Mouse (Mus musculus): ENCODE measurements around the gene Shroom3.

Gene Shroom3

DNA sequence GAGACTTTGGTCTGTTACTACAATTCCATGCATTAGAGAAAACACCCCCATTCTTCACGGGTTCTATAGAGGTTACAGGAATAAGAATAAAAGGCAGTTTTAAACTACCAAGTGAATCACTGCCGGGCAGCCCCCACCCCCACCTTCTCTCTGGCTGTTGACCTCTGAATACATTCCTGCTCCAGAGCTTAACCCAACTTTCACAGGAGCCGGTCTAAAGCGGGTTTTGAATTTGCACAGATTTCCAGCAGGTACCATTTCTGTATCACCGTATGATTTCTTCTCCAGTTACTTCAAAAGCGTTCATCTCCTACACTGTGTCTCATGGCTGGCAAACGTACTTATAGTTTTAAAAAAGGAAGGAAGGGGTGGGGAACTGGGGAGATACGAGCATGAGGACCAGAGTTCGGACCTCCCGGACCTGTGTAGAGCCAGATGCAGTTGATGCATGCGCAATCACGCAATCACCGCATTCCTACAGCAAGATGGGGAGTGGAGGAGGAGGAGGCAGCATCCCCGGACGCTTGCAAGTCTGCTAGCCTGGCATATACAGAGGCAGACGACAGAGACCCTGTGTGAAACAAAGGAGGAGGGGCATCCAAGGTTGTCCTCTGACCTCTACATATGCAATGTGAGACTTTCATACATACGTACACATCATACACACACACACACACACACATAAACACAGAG, 15.7 kb downstream of the Shroom3 start:
- no peak for DNase-seq

DNA sequence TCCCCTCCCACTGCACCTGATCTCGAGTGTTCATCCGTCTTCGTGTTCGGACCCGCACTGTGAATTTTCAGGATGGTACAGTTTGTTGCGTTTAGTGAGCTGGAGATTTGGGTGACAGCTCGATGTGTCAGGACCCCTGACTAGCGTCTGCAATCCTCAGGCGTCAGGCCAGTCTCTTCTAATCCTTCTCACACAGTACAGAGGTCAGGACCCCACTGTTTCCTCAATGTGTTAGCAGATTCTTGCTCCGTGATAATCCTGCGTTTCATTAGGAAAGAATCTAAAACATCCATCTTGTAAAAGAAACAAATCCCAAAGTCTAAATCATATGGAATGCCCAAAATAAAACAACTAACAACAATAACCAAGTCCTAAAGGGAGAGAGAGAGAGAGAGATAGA, 18.5 kb downstream of the Shroom3 start:
- DNase-seq: no peak

DNA sequence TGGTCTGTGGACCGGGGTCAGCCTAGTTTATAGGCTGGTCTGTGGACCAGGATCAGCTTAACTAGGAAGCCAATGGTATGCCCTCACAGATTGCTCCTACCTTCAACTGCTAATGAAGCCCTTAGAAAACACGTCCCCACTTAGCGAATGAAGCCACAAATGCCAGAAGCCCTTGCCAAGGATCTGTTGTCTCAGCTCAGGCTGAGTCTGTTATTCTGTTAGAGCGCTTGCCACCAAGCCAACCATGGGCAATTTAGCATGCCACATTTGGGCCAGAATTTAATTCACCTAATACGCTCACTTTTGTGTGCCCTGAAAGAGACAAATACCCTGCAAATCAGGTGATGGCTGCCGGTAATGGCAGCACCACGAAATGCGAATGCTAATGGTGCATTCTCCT, 20.4 kb downstream of the Shroom3 start:
- no peak for DNase-seq

DNA sequence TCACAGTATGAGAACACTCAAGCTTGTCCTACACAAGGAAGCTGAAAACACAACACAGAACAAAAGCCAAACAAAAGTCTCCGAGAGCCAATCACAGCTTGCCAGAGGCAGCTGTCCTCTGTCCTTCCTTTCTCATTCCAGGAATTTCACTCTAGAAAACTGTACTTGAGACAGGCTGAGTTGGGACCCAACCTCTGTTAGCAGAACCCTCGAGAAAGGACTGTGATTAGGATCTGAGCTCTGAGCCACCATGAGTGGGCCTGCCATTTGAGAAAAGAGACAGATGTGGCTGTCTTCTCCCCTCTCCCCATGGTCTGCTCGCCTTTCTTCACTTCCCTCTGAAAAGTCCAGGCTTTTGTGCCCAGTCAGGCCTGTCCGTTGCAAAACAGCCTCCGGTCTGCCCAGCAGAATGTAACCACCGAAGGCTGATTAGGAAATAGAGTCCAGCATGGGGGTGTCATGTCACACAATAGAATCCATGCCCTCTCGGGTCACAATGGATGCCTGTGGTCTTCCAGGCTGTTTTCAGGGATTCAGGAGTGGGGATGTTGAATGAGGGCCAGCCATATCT, 24.8 kb downstream of the Shroom3 start:
- no peak for DNase-seq

DNA sequence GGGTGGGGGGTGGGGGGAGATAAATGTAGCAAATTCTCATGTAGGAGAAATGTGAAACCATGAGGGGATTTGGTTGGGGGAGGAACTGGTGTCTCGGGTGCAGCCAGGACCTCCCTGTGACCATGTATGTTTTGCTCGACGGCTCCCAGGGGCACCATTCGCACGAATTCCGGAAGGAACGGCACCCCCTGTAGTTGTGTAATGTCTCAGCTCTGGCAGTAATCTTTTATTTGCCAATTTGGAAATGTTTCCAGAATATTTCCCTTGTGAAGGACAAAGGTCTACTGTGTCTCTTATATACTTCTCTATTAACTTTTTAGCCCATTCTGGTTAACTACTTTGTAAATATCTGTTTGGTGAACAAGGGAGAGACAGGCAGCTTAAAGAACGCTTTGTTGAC, 27.5 kb downstream of the Shroom3 start:
- DNase-seq: no peak

DNA sequence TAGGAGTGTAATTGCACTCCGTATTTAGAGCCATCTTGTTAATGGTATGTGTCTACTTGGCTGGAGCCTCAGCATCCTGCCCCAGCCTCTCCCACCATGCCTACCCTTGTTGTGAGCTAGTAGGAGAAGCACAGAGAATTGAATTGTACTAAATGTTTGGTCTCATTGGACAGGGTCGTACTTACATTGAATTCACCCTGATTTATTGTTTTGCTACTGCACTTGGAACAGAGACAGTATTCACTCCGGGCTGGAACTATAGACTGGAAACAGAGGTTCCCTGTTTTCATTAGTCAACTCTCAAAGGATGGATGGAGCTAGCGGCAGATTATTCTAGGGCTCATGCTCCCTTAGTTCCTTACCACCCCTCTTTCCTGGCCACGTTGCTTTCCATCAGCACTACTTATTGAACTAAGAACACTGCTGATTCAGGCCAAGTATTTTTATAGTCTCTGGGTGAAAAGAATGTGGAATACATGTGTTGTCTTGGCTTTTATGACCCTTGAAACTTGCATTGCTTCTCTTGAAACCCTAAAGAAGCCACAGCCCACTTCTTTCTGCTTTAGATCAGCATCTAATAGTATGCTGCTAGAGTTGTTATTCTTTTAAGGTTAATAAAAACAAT, 28.5 kb downstream of the Shroom3 start:
- no peak for DNase-seq

DNA sequence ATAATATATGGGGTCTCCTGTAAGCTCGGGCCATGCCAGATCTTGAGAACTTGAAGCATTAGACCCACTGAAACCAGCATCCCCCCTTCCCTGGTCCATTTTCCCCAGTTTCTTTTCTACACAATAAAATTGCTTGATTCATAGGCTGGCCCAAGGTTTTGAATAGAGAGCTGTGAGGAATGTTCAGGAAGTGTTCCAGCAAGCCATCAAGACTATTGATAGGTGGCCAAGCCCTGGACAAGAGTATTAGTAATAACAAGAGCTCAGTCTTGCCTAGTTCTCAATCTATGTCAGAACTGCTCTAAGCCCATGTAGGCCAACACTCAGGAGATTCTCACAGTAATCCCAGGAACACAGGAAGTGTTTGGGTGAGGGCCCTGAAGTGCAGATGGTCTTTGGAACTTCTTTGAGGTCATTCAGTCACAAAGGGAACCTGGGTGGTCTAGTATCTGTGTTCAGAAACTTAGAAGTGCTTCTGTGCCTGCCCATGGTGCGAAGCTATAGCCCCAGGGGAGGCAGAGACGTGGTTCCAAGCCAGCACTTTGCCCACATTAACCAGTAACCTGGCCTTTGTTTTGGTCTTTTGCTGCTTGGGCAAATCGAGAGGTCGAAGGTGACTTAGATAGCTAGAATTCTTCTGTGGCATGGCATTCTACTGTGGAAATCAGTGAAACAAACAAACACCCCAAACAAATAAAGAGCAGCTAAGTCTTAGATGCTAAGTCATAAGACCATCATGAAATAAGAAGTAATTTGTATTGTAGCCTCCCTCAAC, 29.6 kb downstream of the Shroom3 start:
- DNase-seq: no peak

DNA sequence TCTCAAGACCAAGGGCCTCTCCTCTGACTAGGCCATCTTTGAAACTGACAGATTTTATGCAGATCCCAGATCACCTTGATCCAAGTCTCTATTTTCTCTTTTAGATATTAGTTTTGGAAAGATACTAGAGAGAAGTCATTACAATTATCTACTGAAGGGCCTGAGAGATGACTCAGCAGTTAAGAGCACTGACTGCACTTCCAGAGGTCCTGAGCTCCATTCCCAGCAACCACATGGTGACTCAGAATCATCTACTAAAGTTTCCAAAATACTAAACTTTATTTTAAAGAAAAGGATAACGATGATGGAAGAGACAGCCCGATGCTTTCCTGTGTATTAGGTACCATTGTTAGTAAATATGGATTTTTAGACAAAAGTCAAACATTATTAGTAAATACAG, 31.7 kb downstream of the Shroom3 start:
- DNase-seq: no peak

DNA sequence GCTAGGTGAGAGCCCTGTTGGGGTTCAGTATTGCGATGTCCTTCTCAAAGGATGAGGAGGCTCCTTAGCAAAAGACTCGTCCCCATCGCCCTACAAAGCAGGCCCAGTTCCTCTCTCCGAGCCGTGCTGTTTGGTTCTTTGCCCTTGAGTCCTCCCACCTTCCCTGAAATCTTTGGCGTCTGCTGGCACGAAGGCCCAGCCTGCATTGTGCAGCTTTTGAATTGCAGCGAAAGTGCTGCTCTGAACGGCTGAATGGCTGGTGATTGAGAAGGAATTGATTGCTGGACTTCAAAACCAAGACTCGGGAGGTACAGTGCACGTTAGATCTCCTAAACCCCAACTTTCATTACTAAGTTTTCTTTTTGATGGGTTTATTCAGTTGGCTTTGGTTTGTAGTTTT, 32.1 kb downstream of the Shroom3 start:
- DNase-seq: no peak

DNA sequence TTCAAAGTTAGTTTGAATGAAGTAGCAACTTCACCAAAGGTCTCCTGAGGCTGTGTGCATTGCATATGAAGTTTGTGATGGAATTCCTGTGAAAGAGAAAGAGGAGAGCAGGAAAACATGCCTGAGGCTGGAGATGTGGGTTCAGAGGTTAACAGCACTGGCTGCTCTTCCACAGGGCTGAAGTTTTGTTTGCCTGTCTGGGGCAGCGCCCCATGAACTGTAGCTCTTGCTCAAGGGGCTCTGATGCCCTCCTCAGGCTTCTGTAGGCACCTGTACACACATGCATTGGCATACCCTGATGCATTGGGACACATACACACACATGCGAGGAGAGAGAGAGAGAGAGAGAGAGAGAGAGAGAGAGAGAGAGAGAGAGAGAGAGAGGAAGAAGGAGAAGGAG, 32.7 kb downstream of the Shroom3 start:
- no peak for DNase-seq

DNA sequence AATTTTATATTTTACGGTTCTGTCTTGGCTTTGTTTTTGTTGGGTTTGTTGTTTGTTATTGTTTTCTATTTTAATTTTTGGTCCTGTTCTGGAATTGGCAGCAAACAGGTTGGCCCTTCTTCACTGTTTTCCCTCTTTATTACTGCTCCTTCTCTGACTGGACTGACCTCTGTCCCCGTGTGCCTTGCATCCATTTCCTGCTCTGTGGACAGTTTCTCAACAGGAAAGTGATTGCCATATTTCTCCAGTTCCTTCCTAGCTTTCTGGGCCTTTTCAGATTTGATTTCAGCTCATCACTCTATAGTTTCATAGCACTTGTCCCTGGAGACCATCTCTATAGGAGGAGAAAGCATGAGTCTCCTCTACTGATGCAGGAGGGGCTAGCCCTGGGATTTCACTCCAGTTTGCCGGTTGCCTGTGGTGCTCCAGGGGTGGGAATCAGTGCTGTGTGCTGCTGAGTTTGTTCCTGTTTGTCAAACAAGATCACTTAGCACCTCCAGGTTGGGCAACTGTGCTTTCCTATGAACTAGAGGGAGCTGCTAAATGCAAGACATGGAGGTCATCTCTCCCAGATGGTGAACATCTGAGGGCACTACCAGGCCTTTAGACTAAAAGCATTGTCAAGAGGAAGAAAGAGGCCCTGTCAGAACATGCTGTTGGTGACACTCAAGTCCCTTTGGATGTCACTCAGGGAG, 34.6 kb downstream of the Shroom3 start:
- no peak for DNase-seq

DNA sequence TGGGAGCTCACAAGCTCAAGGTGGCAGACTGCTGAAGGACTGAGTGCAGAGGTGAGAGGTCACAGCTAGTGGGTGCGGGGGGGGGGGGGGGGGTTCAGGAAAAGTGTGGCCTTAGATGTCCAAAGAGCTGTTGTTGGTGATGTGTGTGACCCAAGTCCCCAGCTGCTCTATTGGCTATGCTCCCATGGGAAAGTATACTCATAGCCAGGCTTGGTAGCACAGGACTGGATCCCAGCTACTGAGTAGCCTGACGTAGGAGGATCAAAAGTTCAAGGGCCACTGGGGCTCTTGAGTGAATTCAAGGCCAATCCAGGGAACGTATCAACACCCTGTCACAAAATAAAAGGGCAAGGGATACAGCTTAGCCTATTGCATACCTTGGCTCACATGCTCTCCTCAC, 35.6 kb downstream of the Shroom3 start:
- no peak for DNase-seq

DNA sequence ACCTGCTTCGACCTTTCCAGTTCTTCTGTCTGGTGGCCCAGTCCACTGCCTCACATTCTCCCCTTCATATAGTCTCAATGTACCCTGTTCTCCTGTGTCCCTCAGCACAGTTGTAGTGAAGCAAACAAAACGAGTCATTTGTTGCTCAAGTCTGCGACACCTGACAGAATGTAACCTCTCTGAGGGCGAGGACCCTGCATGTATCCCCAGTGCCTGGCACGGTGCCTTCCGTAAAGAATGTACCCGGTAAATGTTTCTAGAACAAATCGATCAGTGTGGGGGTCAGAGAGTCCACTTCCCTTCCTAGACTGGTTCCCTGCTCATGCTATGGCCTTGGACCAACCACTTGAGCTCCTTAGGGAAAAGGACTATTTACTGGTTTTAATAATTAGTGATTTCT, 38.4 kb downstream of the Shroom3 start:
- DNase-seq: no peak

DNA sequence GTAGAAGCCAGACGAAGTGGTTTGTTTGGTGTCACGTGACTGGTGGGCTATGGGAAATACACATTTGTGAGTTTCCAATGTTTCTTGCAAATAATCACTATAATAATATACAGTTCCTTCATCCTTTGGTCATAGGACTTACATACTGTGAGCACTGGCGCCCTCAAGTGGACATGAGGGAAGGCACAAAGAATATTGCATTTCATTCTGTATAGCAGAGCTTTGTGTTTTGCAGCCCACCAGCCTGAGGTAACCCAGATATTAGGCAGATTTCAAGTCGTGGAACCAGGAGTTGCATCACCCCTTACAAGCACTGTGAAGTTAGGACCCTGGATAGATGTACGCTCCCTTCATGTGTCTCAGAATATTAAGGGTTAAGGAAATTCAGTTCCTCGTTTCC, 42.7 kb downstream of the Shroom3 start:
- DNase-seq: peak; percentile 13

DNA sequence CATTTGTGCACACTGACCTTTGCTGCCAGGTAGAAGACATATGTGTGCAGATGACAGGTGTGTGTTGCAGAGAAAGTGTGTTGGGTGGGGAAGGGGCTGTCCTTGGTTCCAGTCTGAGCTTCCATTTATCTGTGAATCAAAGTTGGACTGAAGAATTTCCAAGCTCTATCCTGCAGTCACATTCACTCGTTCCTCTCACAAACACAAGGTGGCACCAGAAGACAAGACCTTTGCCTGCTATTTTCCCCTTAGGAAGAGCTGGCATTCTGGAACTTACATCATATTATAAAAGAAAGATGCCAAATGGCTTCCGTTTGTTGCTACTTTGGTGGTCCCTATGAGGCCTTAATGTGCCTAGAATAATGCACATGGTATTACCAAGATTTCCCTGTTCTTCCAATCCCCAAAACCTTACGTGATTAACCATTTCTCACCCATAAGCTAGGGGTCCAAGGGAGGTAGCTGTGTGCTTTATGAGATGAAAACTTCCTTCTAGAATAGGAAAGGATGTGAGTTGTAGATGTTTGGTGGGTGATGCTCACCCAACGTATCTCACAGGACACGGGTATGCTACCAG, 45.1 kb downstream of the Shroom3 start:
- peak; percentile 23 for DNase-seq

DNA sequence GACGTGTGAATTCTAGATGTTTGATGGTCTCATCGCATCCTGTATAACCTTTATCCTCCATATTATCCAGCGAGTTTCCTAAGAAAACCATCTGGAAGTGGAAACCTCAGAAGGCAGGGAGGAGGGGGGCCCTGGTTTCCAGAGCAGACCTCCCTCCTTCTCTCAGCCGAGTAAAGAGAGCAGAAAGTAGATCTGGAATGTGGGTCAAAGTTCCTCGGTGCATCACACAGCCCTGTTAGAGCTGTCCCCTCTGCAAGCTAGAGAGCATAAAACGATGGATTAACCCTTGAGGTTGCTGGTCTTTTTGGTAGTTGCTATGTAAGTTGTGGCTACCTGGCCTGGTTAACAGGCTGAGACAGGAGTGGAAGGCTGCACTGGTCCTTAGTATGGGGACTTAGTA, 46.0 kb downstream of the Shroom3 start:
- DNase-seq: no peak

DNA sequence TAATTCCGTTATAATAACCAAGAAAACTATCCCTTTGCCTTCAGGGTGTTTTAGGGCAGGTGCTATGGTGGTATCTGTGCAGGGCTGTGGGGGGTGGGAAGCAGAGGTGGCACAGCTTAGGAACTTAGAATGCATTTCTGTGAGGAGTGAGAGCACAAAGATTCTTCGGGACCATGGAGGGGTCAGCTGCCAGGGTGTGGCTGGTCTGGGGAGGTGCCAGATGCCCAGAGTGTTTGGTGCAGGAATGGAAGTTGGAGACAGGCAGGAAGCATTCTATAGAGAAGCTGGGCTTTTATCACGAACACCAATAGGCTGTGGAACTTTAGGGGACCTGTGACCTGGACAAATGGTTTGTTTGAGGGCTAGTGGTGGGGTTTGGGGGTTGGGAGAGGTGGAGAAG, 58.6 kb downstream of the Shroom3 start:
- DNase-seq: no peak

DNA sequence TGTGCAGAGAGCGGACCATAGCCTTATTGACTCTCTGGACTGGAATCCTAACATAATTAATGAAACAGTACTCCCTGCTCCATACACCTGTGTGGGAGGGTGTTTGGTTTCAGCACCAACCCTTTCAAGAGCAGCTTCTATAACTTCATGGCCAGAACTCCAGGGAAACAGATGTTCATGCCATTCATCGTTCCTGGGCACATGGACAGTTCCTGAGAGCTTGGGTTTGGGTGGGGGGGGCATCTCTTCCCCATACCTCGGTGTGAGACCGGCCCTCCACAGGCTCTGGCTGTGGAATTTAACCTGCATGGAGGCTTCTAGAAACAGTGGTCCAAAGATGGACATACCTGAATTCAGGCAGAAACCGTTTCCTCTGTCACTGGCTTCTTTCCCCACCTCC, 59.5 kb downstream of the Shroom3 start:
- DNase-seq: no peak

DNA sequence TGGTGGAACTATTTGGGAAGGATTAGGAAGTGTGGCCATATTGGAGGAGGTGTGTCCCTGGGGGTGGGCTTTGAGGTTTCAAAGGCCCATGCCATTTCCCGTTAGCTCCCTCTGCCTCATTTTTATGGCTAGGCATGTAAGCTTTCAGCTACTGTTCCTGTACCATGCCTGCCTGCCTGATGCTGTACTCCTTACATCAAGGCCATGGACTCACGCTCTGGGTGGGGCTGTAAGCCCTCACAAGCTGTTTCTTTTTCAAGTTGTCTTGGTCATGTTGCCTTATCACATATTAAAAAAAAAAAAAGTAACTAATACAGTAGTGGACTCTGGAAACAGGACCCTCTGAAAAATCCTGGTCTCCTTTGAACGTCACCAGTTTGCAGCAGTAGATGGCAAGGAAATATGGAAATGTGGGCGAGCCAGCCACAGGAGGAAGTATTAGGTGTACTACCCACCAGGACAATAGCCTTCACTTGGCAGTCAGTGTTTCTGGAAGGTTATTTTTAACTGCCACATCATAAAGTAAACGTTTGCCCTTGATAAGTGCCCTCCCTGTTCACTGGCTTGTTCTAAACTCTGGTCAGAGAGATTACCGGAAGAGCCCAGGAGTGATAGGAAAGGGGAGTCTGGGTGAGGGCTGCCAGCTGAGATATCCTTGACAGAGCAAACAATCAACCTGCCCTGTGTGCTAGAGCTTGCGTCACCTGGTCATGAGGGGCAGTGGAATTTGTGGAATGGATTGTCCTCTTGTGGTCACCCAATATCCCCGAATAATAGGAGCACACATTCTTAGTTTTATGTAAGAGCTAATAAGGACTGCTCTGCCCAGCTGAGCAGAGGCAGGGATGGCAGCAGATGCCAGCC, 62.4 kb downstream of the Shroom3 start:
- no peak for DNase-seq

DNA sequence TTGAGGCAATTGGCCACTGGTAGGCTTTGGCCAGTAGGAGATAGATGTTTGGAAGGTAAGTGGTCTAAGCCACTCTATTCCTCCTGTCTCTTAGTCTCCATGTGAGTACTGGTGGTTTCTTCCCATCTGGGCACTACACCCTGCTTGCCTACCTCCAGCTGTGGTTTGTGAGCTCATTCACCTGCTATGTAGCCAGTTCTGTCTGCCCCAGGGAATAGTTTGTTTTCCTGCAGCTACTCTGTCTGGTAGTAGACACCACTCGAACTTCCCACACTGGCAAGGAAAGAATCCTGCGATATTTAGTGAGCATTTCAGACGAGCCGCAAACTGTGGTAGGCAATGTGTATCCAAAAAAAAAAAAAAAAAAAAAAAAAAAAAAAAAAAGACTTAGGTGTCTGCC, 68.3 kb downstream of the Shroom3 start:
- DNase-seq: no peak

DNA sequence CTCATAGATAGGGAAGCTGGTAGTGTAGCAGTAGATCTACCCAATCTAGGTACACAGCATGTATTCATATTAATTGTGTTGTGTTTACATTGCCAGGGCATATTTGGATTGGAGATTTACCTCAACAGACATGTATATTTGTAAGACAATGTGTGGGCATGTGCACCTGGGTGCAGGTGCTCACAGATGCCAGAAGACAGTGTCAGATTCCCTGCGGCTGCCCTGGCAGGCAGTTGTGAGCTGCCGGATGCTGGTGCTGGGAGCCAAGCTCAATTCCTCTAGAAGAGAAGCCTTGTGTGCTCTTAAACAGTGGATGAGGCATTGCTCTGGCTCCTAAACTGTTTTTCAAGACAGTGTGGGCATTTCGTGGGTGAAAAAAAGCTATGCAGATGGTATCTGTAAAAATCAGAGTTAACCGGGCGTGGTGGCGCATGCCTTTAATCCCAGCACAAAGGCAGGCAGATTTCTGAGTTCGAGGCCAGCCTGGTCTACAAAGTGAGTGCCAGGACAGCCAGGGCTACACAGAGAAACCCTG, 72.1 kb downstream of the Shroom3 start:
- DNase-seq: no peak

Data from cerebellum, adult 11 months (tissue).